Mouse (Mus musculus): ENCODE results near the gene Stoml1.
"Not testable (repeated sequence)": the region's sequence is repeated elsewhere in the genome, so short reads cannot be mapped to it uniquely, and the experiment has no call there.

The Stoml1 gene

GRCm38 (mm10) chr9:58241780-58242485 is 11.0 kb upstream of the Stoml1 start:
- peak; percentile 75 to 76 for DNase-seq

DNA sequence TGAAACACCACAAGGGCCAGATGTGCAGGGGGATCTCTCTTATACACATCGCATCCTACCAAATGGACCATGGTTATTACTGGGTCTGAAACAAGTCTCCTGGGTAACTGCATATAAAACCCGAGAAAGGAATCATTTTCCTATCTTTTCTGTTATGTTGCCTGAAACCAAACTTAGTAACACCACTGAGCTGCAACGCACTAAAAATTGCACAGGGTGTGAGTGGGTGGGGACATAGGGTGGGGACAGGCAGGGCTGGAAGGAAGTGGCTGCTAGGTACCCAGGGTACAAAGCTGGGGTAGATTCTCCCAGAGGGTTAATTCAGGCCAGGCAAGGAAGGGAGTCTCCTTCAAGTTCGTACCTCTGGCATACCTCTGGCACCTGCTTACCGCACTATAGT is 10.3 kb upstream of the Stoml1 start:
- DNase-seq = no peak

DNA sequence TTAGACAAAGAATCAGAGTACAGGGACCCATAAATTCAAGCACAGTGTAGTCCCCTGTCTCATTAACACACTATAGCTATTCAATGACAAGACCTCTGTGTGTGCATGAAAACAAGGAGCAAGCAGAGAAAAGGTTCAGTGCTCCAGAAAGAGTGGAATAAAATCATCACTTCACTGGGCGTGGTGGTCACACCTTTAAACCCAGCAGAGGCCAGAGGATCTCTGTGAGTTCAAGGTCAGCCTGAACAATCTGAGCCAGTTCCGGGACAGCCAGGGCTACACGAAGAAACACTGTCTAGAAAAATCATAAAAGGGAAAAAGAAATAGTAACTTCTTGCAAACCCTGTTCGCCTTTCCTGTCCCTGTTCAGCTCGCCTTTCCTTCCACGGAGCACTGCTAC is 9.3 kb upstream of the Stoml1 start:
- no peak for DNase-seq

- DNase-seq = no peak
Measured at GRCm38 (mm10) chr9:58246083-58246591, 6.8 kb upstream of the Stoml1 start.

DNA sequence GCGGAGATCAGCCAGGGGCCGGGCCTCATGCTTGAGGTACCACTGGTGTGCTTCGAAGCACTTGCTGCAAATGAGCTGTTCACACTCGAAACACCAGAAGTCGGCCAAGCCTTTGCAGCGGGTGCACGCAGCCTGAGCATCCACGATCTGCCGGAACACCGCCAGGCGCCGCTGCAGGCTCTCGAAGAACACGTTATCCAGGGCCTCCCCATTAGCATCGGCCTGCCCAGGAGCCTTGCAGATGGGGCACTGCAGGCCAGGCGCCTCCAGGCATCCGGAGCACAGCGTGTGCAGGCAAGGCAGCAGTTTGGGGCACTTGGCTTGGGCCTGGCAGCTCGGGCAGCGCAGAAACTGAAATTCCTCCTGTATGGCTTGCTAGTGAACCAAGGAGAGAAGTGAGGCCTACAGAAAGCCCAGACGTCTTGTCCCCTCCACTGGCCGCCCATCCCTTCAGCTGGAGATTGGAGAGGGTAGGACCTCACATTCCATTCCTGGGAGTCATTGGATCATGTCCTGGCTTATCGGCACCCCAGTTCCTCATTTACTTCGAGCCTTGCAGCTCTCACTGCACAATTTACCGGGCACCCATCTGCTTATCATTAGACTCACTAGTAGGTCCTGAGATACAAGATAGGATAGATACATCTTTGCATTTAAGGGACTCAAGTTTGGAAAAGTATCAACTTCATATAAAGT is 5.8 kb upstream of the Stoml1 start:
- peak; percentile 87 to 89 for DNase-seq

- no peak for DNase-seq
Measured at GRCm38 (mm10) chr9:58248746-58249413, 4.1 kb upstream of the Stoml1 start.

DNA sequence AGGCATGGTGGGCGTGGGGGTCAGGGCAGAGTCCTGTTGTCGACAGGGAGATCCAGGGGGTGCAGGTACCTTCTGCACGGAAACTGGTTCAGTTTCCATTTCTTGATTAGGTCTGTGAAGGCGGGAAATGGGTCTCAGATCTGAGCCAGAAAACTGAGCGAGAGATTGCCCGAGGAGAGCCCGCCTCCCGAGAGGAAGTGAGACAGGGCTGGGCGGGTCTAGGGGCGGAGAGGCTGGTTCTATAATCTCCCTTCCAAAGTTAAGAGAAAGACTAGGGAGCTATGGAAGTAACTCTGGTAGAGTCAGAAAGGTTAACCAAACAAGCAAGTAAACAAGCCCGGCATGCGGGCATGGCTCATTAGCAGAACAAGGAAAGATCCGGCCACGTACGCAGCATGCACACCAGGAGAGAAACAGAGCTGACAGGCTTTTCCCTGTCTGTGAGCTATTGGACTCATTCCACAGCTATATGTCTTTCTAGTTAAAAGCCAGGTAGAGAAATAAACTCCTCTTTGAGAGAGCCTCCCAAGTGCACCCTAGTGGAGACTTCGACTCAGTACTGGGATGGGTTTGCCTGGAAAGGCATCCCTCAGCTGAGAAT is 3.3 kb upstream of the Stoml1 start, which contains the start of gene Pml:
TSS of gene Pml (minus strand) at position 195 of the 601 bp plus-strand sequence.
- peak; percentile 87 to 91 for DNase-seq

DNA sequence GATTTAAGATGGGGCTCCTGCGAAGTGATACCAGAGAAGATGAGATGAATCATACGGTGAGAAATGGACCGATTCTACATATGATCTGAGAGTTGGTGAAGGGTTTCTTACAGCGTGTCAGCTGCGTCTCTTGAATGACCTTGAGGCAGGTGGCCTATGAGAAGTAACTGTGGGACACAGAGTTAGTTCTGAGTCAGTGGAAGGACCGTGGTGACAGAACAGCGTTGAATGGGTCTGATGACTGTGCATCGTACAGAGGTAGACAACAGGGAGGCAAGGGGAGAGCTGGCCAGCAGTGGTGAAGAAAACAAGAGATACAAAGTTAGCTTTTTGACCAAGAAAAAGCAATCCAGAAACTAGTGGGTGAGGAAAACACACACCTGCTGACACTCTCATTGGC is 2.6 kb upstream of the Stoml1 start:
- DNase-seq = no peak

GRCm38 (mm10) chr9:58250730-58251129 is 2.2 kb upstream of the Stoml1 start:
- not testable (repeated sequence) for DNase-seq

- DNase-seq = not testable (repeated sequence)
Measured at GRCm38 (mm10) chr9:58253805-58254122, 800 bp downstream of the Stoml1 start.

GRCm38 (mm10) chr9:58255105-58255504 is 2.1 kb downstream of the Stoml1 start:
- DNase-seq = no peak

GRCm38 (mm10) chr9:58255704-58256685 is 3.0 kb downstream of the Stoml1 start:
- no peak for DNase-seq

- no peak for DNase-seq
Measured at GRCm38 (mm10) chr9:58262507-58262906, 9.5 kb downstream of the Stoml1 start.

DNA sequence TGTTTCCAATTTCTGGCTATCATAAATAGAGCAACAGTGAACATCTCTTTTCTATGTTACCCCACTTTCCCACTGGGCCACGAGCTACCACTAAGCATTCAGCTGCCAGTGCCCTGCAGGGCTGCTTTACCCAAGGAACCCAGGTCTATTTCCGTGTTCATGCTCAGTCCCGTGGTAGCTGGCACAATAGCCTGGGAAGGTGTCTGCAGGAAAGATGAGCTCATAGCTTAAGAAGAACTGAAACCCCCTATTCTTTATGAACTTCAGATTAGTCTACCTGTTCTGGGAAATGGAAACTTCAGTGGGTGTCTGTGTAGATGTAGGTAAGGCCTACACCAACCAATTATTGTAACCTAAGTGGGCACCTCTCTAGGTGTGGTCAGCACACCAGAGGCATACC is 12.4 kb downstream of the Stoml1 start:
- no peak for DNase-seq

GRCm38 (mm10) chr9:58266571-58267011 is 13.6 kb downstream of the Stoml1 start:
- DNase-seq = peak in 1 of 2 experiments; percentile 36

- no peak for DNase-seq
Measured at GRCm38 (mm10) chr9:58267046-58267445, 14.1 kb downstream of the Stoml1 start.

DNA sequence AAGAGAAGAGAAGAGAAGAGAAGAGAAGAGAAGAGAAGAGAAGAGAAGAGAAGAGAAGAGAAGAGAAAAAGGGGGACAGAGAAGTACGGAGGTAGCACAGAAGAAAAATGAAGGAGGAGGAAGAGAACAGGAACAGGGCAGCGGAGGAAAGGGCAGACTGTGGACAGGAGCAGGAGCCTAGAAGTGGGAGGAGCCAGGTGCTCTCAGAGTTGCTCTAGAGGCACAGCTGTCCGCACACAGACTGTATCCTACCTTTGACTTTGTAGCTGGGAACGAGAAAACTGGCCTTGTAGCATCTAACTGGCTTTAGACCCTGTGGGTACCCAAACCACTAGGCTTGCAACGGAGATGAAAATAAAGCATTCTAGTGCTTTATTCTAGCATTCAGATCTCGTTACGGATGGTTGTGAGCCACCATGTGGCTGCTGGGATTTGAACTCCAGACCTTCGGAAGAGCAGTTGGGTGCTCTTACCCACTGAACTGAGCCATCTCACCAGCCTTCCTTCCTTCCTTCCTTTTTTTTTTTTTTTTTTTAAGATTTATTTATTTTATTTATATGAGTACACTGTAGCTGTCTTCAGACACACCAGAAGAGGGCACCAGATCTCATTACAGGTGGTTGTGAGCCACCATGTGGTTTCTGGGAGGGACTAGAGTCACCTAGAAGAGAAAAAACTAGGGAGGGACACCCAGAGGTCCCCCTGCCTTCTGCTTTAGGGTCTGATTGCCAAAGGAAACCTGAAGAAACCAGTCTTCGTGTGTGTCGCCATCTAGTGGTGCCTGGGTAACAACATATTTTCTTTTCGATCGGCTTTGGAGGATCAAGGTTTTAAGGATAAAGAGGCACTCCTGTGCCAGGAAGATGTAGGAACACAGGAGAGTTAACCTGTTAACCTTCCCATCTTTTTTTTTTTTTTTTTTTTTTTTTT is 15.7 kb downstream of the Stoml1 start:
- peak; percentile 64 to 83 for DNase-seq

- no peak for DNase-seq
Measured at GRCm38 (mm10) chr9:58270081-58270480, 17.1 kb downstream of the Stoml1 start.

DNA sequence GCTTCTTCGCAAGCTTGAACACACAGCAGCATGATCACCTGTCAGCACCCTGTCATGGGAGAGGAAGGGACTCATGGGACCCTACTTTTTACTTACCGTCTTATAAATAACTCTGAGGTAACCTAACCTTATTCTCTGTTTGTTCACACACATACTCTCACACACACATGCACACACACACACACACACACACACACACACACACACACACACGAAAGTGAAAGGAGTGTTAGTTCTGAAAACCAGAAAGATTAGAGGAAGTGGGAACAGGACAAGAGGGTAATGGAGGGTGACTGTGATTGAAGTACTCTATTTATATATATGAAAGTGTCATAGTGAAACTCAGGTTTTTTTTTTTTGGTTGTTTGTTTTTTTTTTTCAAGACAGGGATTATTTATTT is 18.1 kb downstream of the Stoml1 start:
- DNase-seq = no peak

DNA sequence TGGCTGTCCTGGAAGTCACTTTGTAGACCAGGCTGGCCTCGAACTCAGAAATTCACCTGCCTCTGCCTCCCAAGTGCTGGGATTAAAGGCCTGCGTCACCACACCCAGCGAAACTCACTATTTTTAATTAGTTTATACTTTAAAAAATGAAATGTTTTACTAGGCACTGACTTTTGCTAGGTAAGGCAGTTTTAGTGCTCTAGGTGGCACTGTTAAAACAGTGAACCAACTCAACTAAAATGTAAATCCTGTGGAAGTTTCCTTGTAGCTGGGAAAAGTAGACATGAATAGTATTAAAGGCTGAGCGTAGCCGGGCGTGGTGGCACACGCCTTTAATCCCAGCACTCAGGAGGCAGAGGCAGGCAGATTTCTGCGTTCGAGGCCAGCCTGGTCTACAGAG is 18.6 kb downstream of the Stoml1 start:
- not testable (repeated sequence) for DNase-seq

DNA sequence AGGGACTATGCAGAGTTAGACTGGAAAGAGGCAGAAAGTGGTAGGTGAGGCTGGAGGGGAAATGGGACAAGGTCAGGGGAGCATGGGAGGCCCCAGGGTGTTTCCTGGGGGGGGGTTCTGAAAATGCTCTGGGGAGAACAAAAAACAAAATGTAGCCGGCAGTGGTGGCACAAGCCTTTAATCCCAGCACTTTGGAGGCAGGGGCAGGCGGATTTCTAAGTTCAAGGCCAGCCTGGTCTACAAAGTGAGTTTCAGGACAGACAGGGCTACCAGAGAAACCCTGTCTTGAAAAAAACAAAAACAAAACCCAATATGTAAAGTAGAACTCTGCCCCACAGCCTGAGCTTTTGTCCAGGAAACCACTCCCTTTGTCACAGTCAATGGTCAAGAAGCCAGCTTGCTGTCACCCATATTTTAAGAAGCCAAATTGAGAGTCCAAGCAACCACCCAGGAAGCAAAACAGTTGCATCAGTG is 19.1 kb downstream of the Stoml1 start:
- no peak for DNase-seq
